Mouse (Mus musculus) E14TG2a.4 (cell line): ENCODE measurements at regions not wholly inside any gene's neighbourhood (a gene's known extent, or its start where the extent isn't known, plus 50 kb on each side); places are given as distances from the start of the nearest gene placed in this dataset.

Experiments
- H3K27me3 ChIP-seq: 2 replicates; pipeline ENCODE4 v1.6.1; 2014; ENCODE audit warnings: low read length, control low read depth; ENCODE audit not compliant: insufficient read depth
- H3K36me3 ChIP-seq: 2 replicates; pipeline ENCODE4 v1.6.1; 2014; ENCODE audit warnings: low read length, control low read depth; ENCODE audit not compliant: insufficient read depth
- H3K4me1 ChIP-seq: replicated peaks from 2 replicates; pipeline ENCODE4 v1.6.1; 2014; ENCODE audit warnings: low read depth, low read length, control low read depth
- H3K4me3 ChIP-seq: replicated peaks from 2 replicates; pipeline ENCODE4 v1.5.1; 2014; ENCODE audit warnings: mild to moderate bottlenecking, low read length
- H3K9me3 ChIP-seq: 2 replicates; pipeline ENCODE4 v1.6.1; 2014; ENCODE audit warnings: low read length, control low read depth
- CTCF ChIP-seq: conservative IDR thresholded peaks from 2 replicates; pipeline ENCODE4 v1.5.1; 2014; ENCODE audit warnings: low read length
- NANOG ChIP-seq: IDR thresholded peaks from 2 replicates; pipeline ENCODE4 v1.6.1; 2014; ENCODE audit warnings: borderline replicate concordance, low read length, mixed read lengths
- POU5F1 ChIP-seq: IDR thresholded peaks from 2 replicates; pipeline ENCODE4 v1.6.1; 2014; ENCODE audit warnings: low read length, borderline replicate concordance

DNA sequence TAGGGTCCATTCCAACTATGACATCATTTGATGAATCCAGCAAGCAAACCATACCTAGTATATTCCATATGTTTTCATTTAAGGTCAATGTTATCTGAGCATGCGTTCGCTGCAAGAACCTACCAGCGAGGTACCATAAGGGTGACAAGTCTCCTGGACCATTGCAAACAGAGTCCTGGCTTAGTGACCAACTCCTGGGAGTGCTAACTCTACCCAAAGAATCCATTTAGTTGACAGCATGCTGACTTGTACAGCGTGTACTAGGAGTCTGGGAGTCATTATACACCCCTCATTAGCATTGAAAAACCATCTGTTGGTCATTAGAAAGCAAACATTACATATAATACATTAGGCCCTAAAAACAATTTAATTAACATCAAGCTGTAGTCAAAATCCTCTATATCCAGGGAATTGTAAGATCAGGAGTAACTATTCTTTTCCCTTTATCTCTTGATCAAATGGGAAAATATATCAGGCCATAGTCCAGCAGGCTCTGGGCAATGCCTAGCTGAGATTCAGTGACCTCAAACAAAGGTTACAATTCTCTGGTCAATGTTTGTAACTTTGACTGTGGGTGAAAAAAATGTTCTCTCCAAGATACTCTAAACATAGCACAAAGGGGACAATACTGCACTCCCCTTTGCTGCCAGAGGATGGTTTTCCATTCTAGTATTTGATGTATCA, 255.9 kb upstream of the Ldb2 start:
- no peaks in the 10 kb centered on the region for H3K27me3 ChIP-seq
- H3K4me1 ChIP-seq: no peaks in the 10 kb centered on the region
- TF ChIP-seq CTCF (no peak), NANOG (no peak), POU5F1 (no peak)
- H3K36me3 ChIP-seq: no peaks in the 10 kb centered on the region
- no peaks in the 10 kb centered on the region for H3K9me3 ChIP-seq
- H3K4me3 ChIP-seq: no peak overlapping the region

DNA sequence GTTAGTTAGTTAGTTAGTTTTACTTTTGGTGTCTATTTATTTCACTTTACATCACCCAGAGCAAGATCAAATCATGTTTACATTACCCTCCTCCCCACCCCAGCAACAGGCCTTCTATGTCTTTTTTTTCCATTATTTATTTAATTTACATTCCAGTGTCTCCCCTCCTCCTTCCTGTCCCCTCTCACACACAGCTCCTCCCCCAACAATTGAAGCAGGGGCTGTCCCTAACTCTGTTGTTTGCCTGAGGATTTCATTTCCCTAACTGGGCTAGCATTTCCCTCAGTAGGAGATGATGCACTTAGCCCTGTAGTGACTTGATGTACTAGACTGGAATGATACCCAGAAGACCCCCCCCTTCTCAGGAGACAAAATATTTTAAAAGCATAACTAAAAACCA, 249.9 kb upstream of the Ldb2 start:
- H3K9me3 ChIP-seq: no peaks in the 10 kb centered on the region
- H3K36me3 ChIP-seq: no peaks in the 10 kb centered on the region
- no peak overlapping the region for H3K4me3 ChIP-seq
- H3K4me1 ChIP-seq: no peaks in the 10 kb centered on the region
- TF ChIP-seq CTCF (no peak), NANOG (no peak), POU5F1 (no peak)
- H3K27me3 ChIP-seq: no peaks in the 10 kb centered on the region

DNA sequence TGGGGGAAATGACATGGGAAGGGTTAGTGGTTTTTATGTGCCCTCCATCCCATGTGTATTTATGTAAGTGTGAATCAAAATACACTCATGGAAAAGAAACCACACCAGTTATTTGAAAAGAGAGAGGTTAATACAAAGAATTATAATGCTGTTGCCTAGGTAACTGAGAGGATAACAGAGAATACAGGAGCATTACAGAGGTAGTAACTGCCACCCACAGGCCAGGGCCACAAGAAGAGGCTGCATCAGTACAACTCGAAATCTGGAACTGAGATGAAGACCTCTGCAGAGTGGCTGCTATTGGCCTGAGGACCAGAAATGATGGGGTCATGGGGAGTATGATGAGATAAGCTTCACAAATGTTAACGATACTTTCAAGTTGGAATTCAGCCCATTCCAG, 243.4 kb upstream of the Ldb2 start:
- Histone ChIP-seq H3K27me3 (no peaks in the 10 kb centered on the region), H3K9me3 (no peaks in the 10 kb centered on the region), H3K4me3 (no peak overlapping the region), H3K4me1 (no peaks in the 10 kb centered on the region), H3K36me3 (no peaks in the 10 kb centered on the region)
- no peak for TF ChIP-seq CTCF
- TF ChIP-seq NANOG: no peak
- TF ChIP-seq POU5F1: no peak

DNA sequence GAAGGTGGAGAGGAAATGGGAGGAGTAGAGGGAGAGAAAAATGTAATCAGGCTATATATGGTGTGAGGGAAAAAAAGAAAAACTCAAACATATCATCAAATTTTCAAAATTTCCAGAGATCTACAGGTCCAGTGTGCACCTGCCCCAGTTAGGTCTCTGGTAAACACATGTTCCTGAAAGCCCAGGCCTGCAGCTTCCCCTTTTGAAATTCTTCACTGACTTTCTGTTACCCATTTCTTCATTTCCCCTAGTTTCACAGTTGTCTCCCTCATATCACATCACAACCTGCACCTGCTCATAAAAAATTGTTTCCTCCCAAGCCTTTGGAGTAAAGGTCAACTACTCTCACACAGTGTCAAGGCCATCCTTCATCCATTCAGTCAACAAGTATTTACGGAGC, 236.9 kb upstream of the Ldb2 start:
- Histone ChIP-seq H3K9me3 (no peaks in the 10 kb centered on the region), H3K27me3 (no peaks in the 10 kb centered on the region), H3K4me1 (no peaks in the 10 kb centered on the region)

DNA sequence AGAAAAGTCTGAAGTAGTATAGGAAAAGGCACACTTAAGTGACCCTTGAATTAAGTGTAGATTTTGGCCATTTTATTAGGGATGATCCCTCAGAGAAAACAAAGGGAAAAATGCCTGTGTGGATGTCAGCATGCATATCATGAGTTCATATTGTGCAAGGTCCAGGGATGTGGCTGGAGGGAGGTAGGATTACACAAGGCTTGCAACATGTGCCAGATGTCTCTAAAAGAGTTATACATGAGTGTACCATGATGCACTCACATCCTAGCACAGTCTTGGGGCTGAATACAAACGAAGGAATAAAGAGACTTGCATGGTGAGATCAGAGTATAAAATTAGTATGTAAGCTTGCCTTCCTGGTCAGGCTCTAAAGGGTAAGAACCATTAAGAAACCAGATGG, 233.7 kb upstream of the Ldb2 start:
- H3K4me1 ChIP-seq: peaks cover 1% of the 10 kb centered on the region; the same call in 1 of the 2 replicates
- no peak overlapping the region for H3K4me3 ChIP-seq
- H3K36me3 ChIP-seq: no peaks in the 10 kb centered on the region
- H3K27me3 ChIP-seq: no peaks in the 10 kb centered on the region
- no peak for TF ChIP-seq POU5F1
- TF ChIP-seq NANOG: no peak
- TF ChIP-seq CTCF: no peak
- no peaks in the 10 kb centered on the region for H3K9me3 ChIP-seq

More for the DNA sequence above, 236.9 kb upstream of the Ldb2 start:
- H3K36me3 ChIP-seq: no peaks in the 10 kb centered on the region
- TF ChIP-seq CTCF: no peak
- TF ChIP-seq NANOG: no peak
- TF ChIP-seq POU5F1: no peak
- H3K4me3 ChIP-seq: no peak overlapping the region

DNA sequence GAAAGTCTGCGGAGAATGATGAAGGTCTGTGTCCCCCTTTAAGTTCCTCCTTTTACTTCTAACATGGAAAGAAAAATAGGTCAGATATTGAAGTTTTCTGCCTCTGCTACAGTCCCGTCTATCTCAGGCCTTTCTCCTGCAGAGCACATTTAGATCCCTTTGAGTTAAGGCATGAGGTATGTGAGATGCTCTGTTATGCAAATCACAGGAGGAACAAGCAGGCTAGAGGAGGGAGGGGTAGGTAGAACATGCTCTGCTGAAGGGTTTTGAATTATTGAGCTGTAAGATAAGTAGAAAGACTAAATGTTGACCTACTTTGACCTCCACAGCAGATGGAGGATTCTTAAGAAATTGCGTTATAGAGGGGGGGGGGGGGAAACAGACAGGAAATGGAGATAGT, 228.4 kb upstream of the Ldb2 start:
- no peaks in the 10 kb centered on the region for H3K27me3 ChIP-seq
- TF ChIP-seq POU5F1 (peak; percentile 14; the same call in 1 of the 2 replicates), CTCF (no peak)

DNA sequence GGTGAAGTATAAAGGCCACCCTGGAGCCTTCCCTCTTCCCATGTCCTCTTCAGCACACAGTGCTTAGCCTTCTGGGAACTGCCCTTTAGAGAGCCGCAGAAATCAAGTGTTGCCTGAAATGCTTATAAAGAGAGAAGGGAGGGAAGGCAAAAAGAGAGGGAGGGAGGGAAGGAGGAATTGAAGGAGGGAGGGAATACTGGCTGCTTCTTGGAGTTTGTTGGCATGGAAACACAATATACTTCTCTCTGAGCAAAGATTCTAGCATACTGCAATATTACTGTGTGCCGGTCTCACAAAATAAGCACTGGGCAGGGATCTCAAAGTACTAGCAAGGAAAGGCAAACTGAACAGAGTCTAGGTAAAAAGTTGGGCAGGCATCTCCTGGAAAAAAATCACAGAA, 225.9 kb upstream of the Ldb2 start:
- H3K4me1 ChIP-seq: peaks cover 10% of the 10 kb centered on the region
- H3K27me3 ChIP-seq: no peaks in the 10 kb centered on the region
- no peaks in the 10 kb centered on the region for H3K36me3 ChIP-seq
- TF ChIP-seq NANOG (no peak), CTCF (no peak), POU5F1 (no peak)
- H3K4me3 ChIP-seq: no peak overlapping the region
- H3K9me3 ChIP-seq: no peaks in the 10 kb centered on the region

More for the DNA sequence above, 228.4 kb upstream of the Ldb2 start:
- Histone ChIP-seq H3K9me3 (no peaks in the 10 kb centered on the region), H3K4me1 (peaks cover 10% of the 10 kb centered on the region), H3K36me3 (no peaks in the 10 kb centered on the region), H3K4me3 (no peak overlapping the region)

DNA sequence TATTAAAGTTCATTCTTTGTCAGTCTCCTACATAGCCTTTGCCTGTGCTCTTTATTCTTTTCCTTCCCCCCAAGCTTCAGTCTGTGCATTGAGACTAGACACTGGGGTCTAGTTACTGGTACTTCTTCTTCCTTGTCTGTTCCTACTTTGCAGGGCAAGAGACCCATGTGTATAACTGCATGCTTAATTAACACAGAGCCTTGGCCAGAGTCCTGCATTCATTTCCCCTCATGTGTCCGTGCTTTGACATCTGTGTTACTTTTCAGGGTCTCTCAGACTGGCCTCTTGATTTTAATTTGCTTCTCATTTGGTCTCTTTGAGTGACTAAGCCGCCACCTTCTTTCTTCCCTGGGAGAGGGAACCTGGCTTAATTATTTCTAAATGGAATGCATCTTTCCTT, 208.4 kb upstream of the Ldb2 start:
- Histone ChIP-seq H3K4me1 (no peaks in the 10 kb centered on the region), H3K27me3 (no peaks in the 10 kb centered on the region), H3K9me3 (no peaks in the 10 kb centered on the region), H3K4me3 (no peak overlapping the region), H3K36me3 (no peaks in the 10 kb centered on the region)
- TF ChIP-seq NANOG: no peak
- no peak for TF ChIP-seq POU5F1
- no peak for TF ChIP-seq CTCF

DNA sequence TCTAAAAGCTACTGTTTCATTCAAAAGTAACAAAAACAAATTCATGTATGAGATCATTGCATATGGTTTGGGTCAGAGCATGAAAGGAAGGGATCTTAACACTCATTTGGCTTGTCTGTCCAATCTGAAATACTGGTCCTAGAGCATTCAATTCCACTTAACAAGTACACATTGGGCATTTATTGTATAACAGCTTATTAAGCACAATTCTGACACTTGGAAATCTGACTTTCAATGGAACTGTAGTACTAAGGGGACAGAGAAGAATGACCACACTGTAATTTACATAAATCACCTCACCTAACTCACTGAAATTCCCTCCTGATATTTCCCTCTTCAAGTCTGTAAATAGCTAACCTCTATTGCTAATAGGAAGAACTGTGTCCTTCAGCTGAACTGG, 201.5 kb upstream of the Ldb2 start:
- no peaks in the 10 kb centered on the region for H3K4me1 ChIP-seq
- no peak for TF ChIP-seq POU5F1
- no peak for TF ChIP-seq CTCF
- no peak for TF ChIP-seq NANOG
- H3K36me3 ChIP-seq: no peaks in the 10 kb centered on the region
- H3K27me3 ChIP-seq: no peaks in the 10 kb centered on the region
- no peak overlapping the region for H3K4me3 ChIP-seq
- no peaks in the 10 kb centered on the region for H3K9me3 ChIP-seq
